Mouse (Mus musculus): ENCODE measurements around the gene Nat14. TPM values are rescaled to one million over a fixed set of nuclear protein-coding genes. Genes with fewer than 3 reads are reported as not detected.

Nat14 gene
- total and polyA plus RNA-seq, 3 experiments = 3.5 to 5.8 (median 5.6) TPM

DNA sequence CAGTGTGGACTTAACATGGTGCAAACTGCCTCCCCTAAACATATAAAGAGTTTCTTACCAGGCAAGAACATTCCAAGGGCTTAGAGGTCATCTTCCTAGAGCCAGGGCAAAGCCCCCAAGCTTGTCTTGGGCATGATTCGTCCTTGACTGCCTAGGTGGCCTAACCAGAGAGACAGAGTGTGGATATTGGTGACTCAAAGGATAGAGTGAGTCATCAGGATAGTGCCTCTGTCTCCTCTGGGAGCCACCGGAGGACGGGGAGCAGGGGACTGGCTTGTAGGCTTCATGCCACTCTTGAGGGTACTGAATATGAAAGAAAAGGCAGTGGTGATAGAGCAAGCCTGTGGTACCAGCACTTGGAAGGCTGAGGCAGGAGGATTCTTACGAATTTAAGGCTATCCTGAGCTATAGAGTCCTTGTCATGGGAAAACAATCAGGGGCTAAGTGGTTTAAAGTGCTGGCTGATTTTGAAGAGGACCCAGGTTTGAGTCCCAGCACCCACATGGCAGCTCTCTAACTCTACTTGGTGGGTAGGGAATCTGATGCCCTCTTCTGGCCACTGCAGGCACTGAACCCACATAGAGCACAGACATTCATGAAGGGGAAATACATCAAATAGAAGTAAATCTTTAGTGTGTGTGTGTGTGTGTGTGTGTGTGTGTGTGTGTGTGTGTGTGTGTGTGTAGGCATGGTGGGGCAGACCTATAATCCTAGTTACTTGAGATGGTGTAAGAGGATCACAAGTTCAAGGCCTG is 12.5 kb downstream of the Nat14 start:
- no peaks in the 10 kb centered on the region for H3K36me3 ChIP-seq (ENCODE audit: control insufficient read depth, insufficient read depth, low read length)
- no peak overlapping the region for H3K4me3 ChIP-seq
- WGBS = 71% methylated on average over 4 of the region's 4 CpGs
- no peaks in the 10 kb centered on the region for H3K4me1 ChIP-seq (ENCODE audit: control insufficient read depth, insufficient read depth, low read length)
- intact Hi-C loops (cut with DNase I) = loop anchor here (10.0 kb wide), 1 partner anchor 310 kb away; no protein-coding TSS in a partner anchor
- no peak overlapping the region for H3K27ac ChIP-seq
- no peak overlapping the region for H3K9ac ChIP-seq (ENCODE audit: low read depth, low read length)
- H3K79me2 ChIP-seq (replicated peaks; ENCODE audit: control insufficient read depth, insufficient read depth, low read length) = no peaks in the 10 kb centered on the region
- no peak for DNase-seq
- no peak for TF ChIP-seq POLR2A (IDR thresholded peaks at IDR 0.05; ENCODE audit: insufficient read depth, low read depth, low read length)
- TF ChIP-seq CTCF (IDR thresholded peaks at IDR 0.05) = peak; percentile 30; the same call in 1 of the 2 replicates
- H3K27me3 ChIP-seq (ENCODE audit: control insufficient read depth, insufficient read depth, low read length) = no peaks in the 10 kb centered on the region

DNA sequence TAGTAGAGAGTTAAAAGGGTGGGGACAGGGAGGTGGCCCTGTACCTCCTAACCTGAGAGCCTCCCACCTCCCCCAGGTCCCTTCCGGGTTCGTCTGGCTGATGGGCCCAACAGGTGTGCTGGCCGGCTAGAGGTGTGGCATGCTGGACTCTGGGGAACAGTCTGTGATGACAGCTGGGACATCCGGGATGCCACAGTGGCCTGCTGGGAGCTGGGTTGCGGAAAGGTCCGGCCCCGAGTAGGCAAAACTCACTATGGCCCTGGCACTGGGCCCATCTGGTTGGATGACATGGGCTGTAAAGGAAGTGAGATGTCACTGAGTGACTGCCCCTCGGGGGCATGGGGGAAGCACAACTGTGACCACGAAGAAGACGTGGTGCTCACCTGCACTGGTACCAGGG is 15.0 kb downstream of the Nat14 start:
- Histone ChIP-seq H3K27ac (no peak overlapping the region), H3K36me3 (ENCODE audit: control insufficient read depth, insufficient read depth, low read length) (no peaks in the 10 kb centered on the region), H3K4me3 (no peak overlapping the region), H3K27me3 (ENCODE audit: control insufficient read depth, insufficient read depth, low read length) (no peaks in the 10 kb centered on the region), H3K4me1 (ENCODE audit: control insufficient read depth, insufficient read depth, low read length) (no peaks in the 10 kb centered on the region), H3K79me2 (replicated peaks; ENCODE audit: control insufficient read depth, insufficient read depth, low read length) (no peaks in the 10 kb centered on the region), H3K9ac (ENCODE audit: low read depth, low read length) (no peak overlapping the region)
- 42% methylated on average over 10 of the region's 10 CpGs for WGBS
- TF ChIP-seq CTCF (IDR thresholded peaks at IDR 0.05) (no peak), EP300 (IDR thresholded peaks at IDR 0.05; ENCODE audit: insufficient read depth, low read depth, low read length) (no peak), POLR2A (IDR thresholded peaks at IDR 0.05; ENCODE audit: insufficient read depth, low read depth, low read length) (no peak)
- intact Hi-C loops (cut with DNase I) = loop anchor here (10.0 kb wide), 1 partner anchor 312 kb away; no protein-coding TSS in a partner anchor
- DNase-seq = no peak

DNA sequence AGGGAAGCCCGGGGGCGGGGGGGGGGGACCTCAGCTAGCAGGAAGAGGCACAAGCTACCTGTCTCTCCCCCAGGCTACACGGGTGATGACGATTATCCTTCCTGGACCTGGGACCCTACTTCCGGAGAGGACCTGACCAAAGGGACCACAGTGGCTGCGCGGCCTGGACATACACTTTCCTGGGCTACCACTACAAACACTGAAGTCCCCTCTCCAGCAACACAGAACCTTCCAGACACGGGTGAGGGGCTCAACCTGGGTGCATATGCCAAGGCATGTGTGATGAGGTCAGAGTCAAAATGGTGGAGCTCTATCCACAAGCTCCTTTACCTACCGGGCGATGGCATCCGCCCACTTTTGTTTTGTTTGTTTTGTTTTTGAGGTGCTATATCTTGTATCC is 15.6 kb downstream of the Nat14 start:
- Histone ChIP-seq H3K79me2 (replicated peaks; ENCODE audit: control insufficient read depth, insufficient read depth, low read length) (no peaks in the 10 kb centered on the region), H3K27me3 (ENCODE audit: control insufficient read depth, insufficient read depth, low read length) (no peaks in the 10 kb centered on the region), H3K36me3 (ENCODE audit: control insufficient read depth, insufficient read depth, low read length) (no peaks in the 10 kb centered on the region), H3K27ac (no peak overlapping the region), H3K4me3 (no peak overlapping the region), H3K9ac (ENCODE audit: low read depth, low read length) (no peak overlapping the region), H3K4me1 (ENCODE audit: control insufficient read depth, insufficient read depth, low read length) (no peaks in the 10 kb centered on the region)
- TF ChIP-seq CTCF (IDR thresholded peaks at IDR 0.05) = no peak
- TF ChIP-seq POLR2A (IDR thresholded peaks at IDR 0.05; ENCODE audit: insufficient read depth, low read depth, low read length) = no peak
- TF ChIP-seq EP300 (IDR thresholded peaks at IDR 0.05; ENCODE audit: insufficient read depth, low read depth, low read length) = no peak
- intact Hi-C loops (cut with DNase I) = loop anchor here (10.0 kb wide), 1 partner anchor 313 kb away; no protein-coding TSS in a partner anchor
- WGBS = 70% methylated on average over 11 of the region's 11 CpGs
- no peak for DNase-seq

DNA sequence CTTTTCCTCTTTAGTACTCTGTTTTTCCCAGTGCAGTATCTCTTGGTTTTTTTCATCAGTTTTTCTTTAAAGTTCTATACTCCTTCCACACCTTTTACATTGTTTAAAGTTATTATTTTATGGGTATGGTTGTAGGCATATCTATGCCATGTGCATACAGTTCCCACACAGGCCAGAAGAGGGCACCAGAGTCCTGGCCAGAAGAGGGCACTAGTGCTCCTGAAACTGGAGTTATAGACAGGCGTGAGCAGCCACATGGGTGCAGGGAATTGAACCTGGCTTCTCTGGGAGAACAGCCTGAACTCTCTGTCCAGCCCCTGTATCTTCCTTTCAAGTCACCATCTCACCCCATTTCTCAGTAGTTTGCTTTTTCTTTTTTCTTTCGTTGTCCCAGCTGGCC is 16.6 kb downstream of the Nat14 start:
- H3K9ac ChIP-seq (ENCODE audit: low read depth, low read length) = no peak overlapping the region
- H3K27ac ChIP-seq = no peak overlapping the region
- WGBS = 30% methylated on average over 2 of the region's 2 CpGs
- TF ChIP-seq EP300 (IDR thresholded peaks at IDR 0.05; ENCODE audit: insufficient read depth, low read depth, low read length) (0 out of 2 replicates have a peak, but pooled peaks have one; percentile 45), CTCF (IDR thresholded peaks at IDR 0.05) (peak; percentile 100), POLR2A (IDR thresholded peaks at IDR 0.05; ENCODE audit: insufficient read depth, low read depth, low read length) (no peak)
- no peaks in the 10 kb centered on the region for H3K27me3 ChIP-seq (ENCODE audit: control insufficient read depth, insufficient read depth, low read length)
- intact Hi-C loops (cut with DNase I) = loop anchor here (10.0 kb wide), 1 partner anchor 314 kb away; no protein-coding TSS in a partner anchor
- peaks cover 1% of the 10 kb centered on the region for H3K4me1 ChIP-seq (ENCODE audit: control insufficient read depth, insufficient read depth, low read length)
- peak; percentile 67 to 86 for DNase-seq
- no peaks in the 10 kb centered on the region for H3K79me2 ChIP-seq (replicated peaks; ENCODE audit: control insufficient read depth, insufficient read depth, low read length)
- H3K4me3 ChIP-seq = no peak overlapping the region
- no peaks in the 10 kb centered on the region for H3K36me3 ChIP-seq (ENCODE audit: control insufficient read depth, insufficient read depth, low read length)

DNA sequence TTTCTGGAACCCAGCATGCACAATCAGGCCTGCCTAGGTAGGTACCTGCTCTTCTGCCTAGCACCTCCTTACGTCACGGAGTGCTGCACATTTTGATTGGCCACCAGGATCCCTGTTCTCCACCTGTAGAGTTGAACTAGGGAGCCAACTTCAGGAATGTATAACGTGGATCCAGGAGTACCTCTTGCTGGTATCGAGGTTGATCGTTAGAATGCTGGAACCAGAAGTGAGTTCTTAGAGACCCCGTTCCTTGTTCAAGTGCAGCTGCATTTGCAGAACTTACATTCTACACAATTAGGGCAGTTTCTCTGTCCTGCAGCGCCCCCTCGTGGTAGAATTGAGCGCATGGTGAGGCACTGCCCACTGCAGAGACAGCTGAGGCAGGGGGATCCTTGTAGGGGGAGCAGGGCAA is 18.2 kb downstream of the Nat14 start:
- no peak for TF ChIP-seq POLR2A (IDR thresholded peaks at IDR 0.05; ENCODE audit: insufficient read depth, low read depth, low read length)
- peak; percentile 97 for TF ChIP-seq CTCF (IDR thresholded peaks at IDR 0.05)
- Histone ChIP-seq H3K27ac (no peak overlapping the region), H3K4me3 (no peak overlapping the region), H3K9ac (ENCODE audit: low read depth, low read length) (no peak overlapping the region), H3K4me1 (ENCODE audit: control insufficient read depth, insufficient read depth, low read length) (peaks cover 3% of the 10 kb centered on the region), H3K27me3 (ENCODE audit: control insufficient read depth, insufficient read depth, low read length) (no peaks in the 10 kb centered on the region), H3K36me3 (ENCODE audit: control insufficient read depth, insufficient read depth, low read length) (no peaks in the 10 kb centered on the region), H3K79me2 (replicated peaks; ENCODE audit: control insufficient read depth, insufficient read depth, low read length) (no peaks in the 10 kb centered on the region)
- WGBS = 17% methylated on average over 9 of the region's 9 CpGs
- DNase-seq = peak; percentile 79 to 86
- intact Hi-C loops (cut with DNase I) = loop anchor here (1.0 to 5.0 kb wide), 5 partner anchors 29 to 383 kb away; partner anchors contain the start of genes Fiz1, Rasl2-9, Ube2s and Zfp524

DNA sequence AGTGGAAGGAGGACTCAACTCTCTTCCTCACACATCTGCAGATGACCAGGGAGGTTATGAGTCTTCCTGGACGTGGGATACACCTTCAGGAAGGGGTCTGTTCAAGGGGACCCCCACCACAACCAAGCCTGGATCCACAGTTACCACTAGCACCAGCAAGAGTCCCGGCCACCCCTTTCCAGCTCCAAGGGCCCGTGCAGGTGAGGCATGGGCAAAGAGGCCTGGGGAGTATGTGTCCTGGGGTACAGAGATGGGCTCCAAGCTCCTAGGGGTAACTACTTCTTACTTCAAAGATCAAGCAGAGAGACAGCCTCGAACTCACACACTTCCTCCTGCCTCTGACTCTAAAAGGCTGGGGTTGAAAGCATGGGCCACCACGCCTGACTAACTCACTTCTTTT is 20.8 kb downstream of the Nat14 start:
- WGBS = 40% methylated on average over 5 of the region's 5 CpGs
- Histone ChIP-seq H3K9ac (ENCODE audit: low read depth, low read length) (no peak overlapping the region), H3K4me3 (no peak overlapping the region), H3K4me1 (ENCODE audit: control insufficient read depth, insufficient read depth, low read length) (peaks cover 3% of the 10 kb centered on the region), H3K36me3 (ENCODE audit: control insufficient read depth, insufficient read depth, low read length) (no peaks in the 10 kb centered on the region), H3K27ac (no peak overlapping the region), H3K27me3 (ENCODE audit: control insufficient read depth, insufficient read depth, low read length) (no peaks in the 10 kb centered on the region), H3K79me2 (replicated peaks; ENCODE audit: control insufficient read depth, insufficient read depth, low read length) (no peaks in the 10 kb centered on the region)
- TF ChIP-seq EP300 (IDR thresholded peaks at IDR 0.05; ENCODE audit: insufficient read depth, low read depth, low read length) (no peak), CTCF (IDR thresholded peaks at IDR 0.05) (no peak), POLR2A (IDR thresholded peaks at IDR 0.05; ENCODE audit: insufficient read depth, low read depth, low read length) (no peak)
- intact Hi-C loops (cut with DNase I) = loop anchor here (1.0 to 5.0 kb wide), 6 partner anchors 22 to 185 kb away; partner anchors contain the start of genes Fiz1, Rasl2-9, Sbk2 and Ube2s
- DNase-seq = no peak

Data from heart, adult 2 months (tissue).